Mouse (Mus musculus) cerebellum, adult 11-12 months (tissue): ENCODE measurements around the gene Ercc8.

ENCODE experiments used
- DNase-seq: peaks from one replicate; pipeline ENCODE4 v3.0.0; 2022

The Ercc8 gene

GRCm38 (mm10) chr13:108158465-108159240 lies at the start of gene Ercc8, which contains the start of gene Ndufaf2:
TSS of gene Ercc8 (plus strand) at chr13:108158731.
TSS of gene Ndufaf2 (minus strand) at chr13:108158623.
- DNase-seq, result peak; percentile 94

GRCm38 (mm10) chr13:108110929-108111328 lies 47.6 kb upstream of the Ercc8 start:
- no peak for DNase-seq

- no peak for DNase-seq
These were observed 45.0 kb upstream of the Ercc8 start for GRCm38 (mm10) chr13:108113536-108113935.

- no peak for DNase-seq
These were observed 44.3 kb upstream of the Ercc8 start for GRCm38 (mm10) chr13:108114257-108114656.

- DNase-seq, result no peak
These were observed 40.9 kb upstream of the Ercc8 start for GRCm38 (mm10) chr13:108117654-108118053.

GRCm38 (mm10) chr13:108118188-108118587 lies 40.3 kb upstream of the Ercc8 start:
- peak; percentile 14 for DNase-seq

GRCm38 (mm10) chr13:108119411-108120310 lies 38.9 kb upstream of the Ercc8 start:
- no peak for DNase-seq

- DNase-seq, result no peak
These were observed 35.3 kb upstream of the Ercc8 start for GRCm38 (mm10) chr13:108123109-108123723.

- no peak for DNase-seq
These were observed 34.4 kb upstream of the Ercc8 start for GRCm38 (mm10) chr13:108124096-108124495.

GRCm38 (mm10) chr13:108126246-108126645 lies 32.3 kb upstream of the Ercc8 start:
- no peak for DNase-seq

- no peak for DNase-seq
These were observed 31.4 kb upstream of the Ercc8 start for GRCm38 (mm10) chr13:108127130-108127529.

- no peak for DNase-seq
These were observed 30.6 kb upstream of the Ercc8 start for GRCm38 (mm10) chr13:108127883-108128282.

GRCm38 (mm10) chr13:108129070-108129469 lies 29.5 kb upstream of the Ercc8 start:
- DNase-seq, result no peak

- no peak for DNase-seq
These were observed 27.8 kb upstream of the Ercc8 start for GRCm38 (mm10) chr13:108130737-108131136.

- no peak for DNase-seq
These were observed 26.3 kb upstream of the Ercc8 start for GRCm38 (mm10) chr13:108132031-108132819.

- DNase-seq, result no peak
These were observed 22.9 kb upstream of the Ercc8 start for GRCm38 (mm10) chr13:108135617-108136016.

GRCm38 (mm10) chr13:108138403-108138977 lies 20.0 kb upstream of the Ercc8 start:
- no peak for DNase-seq

GRCm38 (mm10) chr13:108144086-108144485 lies 14.4 kb upstream of the Ercc8 start:
- no peak for DNase-seq

GRCm38 (mm10) chr13:108151782-108152181 lies 6.7 kb upstream of the Ercc8 start:
- DNase-seq, result no peak

- DNase-seq, result no peak
These were observed 5.7 kb upstream of the Ercc8 start for GRCm38 (mm10) chr13:108152650-108153372.

- no peak for DNase-seq
These were observed 1.4 kb upstream of the Ercc8 start for GRCm38 (mm10) chr13:108157156-108157555.
